Mouse (Mus musculus) thymus, postnatal 0 days (tissue): ENCODE results near the gene Phf12. TPM values are rescaled to one million over a fixed set of nuclear protein-coding genes. Genes with fewer than 3 reads are reported as not detected.
A peak's percentile ranks its signal among the peaks of the same experiment; 100 is the strongest.

Experiments
- DNase-seq: peaks from one replicate; pipeline ENCODE4 v3.0.0-alpha.2; 2015; ENCODE audit warnings: low spot score
- microRNA counts: library from miRNA; unstranded; fragments of <30 nt; microRNA quantifications from one replicate; lab custom pipeline; 2015
- microRNA-seq: library from miRNA; unstranded; fragments of <30 nt; microRNA quantifications from one replicate; pipeline ENCODE4, GENCODE M21; 2016; ENCODE audit warnings: borderline number of aligned reads
- polyA plus RNA-seq: library from polyadenylated mRNA; unstranded; fragments of >200 nt; fragmentation: Nextera tagmentation; extraction: Ambion mirVana; gene quantifications from 2 replicates; pipeline ENCODE4 v1.2.1, GENCODE M21; 2015

Phf12 gene
- polyA plus RNA-seq, 1 experiment from 2014 or later: 18.4 TPM

DNA sequence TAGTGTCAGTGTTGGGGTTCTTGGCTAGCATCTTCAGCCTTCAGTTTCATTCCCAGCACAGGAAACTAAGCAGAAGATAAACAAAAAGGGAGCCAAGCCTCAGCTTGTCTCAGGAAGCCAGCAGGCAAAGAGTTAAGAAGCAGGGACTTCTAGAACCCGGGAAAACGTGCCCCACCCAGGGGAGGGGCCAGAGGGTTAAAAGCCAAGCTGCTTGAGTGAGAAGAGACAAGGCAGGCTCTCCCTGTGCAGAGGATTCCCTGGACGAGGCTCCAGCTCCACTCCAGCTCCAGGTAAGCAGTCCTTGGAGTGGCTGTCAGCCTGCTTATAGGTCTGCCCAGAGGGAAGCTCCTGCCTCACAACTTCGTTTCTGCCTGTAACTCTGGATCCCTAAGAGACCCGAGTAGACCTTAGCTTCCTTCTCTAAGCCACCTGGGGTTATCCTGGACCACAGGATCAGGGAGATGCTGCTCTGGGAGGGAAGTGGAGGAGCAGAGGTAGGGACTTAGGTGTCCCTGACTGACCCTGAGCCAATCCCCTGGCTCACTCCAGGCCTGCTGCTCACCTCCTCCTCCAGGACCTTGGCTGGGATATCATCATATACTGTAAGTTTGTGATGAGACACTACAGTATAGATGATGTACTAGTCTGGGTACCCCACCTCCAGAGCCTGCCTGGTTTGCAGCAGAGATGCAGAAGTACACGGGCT is 90.0 kb downstream of the Phf12 start:
- DNase-seq: no peak

DNA sequence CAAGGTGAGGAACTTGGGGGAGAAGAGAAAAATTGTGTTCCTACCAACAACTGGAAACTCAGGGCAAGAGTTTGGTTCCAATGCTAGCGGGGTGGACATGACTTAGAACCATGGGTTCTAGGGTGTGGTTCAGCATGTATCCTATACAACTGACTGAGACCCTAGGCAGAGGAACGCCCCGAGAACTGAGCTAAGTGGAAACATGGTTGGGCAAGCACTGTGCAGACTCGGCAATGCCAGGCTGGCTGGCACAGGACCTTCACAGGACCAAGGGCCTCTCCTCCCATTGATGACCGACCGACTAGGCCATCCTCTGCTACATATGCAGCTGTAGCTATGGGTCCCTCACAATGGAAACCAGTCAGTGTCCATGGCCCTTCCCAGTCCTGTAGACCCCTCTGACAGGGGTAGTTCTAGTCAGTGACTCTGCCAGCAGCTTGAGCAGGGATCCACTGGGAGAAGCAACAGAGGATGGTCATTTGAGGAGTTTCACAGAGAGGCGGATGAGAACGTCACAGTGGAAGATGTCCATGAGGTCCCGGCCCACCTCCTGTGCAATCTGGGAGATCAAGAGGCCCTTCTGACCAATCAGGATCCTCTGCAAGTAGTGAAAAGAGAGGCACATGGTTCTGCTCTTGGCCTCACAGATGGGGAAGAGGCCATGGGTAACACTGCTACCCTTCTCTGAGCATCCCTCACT is 91.2 kb downstream of the Phf12 start:
- no peak for DNase-seq

DNA sequence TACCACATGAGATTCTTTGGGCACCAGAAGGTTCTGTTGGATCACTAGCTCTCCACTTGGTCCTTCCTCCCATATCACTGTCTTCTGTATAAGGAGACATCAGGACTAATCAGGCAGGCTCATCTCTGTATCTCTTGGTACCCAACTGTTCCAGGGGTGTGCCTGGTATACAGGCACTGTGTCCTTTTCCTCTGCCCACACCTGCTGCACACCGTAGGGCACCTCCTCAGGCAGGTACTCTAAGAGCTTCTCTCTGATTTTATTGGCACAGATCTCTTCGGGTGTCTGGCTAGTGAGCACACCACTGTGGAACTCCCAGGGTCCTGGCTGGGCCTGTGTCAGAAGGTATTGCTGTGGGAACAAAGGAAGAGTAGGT is 91.7 kb downstream of the Phf12 start:
- DNase-seq: no peak

DNA sequence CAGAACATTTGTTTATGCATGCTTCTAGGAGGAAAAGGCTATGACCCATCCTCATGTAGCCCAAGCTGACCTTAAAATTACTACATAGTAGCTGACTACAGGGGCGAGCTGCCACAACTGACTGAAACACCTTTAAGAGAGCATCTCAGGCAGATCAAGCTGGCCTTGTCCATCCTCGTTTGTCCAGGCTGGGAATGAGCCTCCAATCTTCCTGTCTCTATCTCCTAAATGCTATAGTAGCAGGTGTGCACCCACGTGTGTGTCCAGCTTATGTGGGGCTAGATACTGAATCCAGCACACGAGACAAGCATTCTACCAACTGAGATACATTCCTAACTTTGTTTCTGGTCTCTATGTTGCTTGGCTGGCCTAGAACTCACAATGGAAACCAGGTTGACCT is 92.1 kb downstream of the Phf12 start:
- no peak for DNase-seq

MicroRNA genes within 50 kb of the gene (microRNA counts, 519-probe panel; counts per million panel counts)
- microRNA mmu-miR-144 (lab: Ali Mortazavi, UCI) (5,035 counts per million, percentile 84 among the panel's probes with 10 or more counts), microRNA mmu-miR-451 (lab: Ali Mortazavi, UCI) (5,022 counts per million, percentile 84 among the panel's probes with 10 or more counts)

Small RNAs within 50 kb of the gene (microRNA-seq; reads per million reads assigned to microRNA genes)
- gene Mir144: 99.1 reads per million, percentile 45 among the genes with 10 or more reads in this experiment
- gene Mir451a: not detected
- not detected for gene Mir451b

Other genes starting within 250 kb of the Phf12 start
- gene Myo18a, start 219.5 kb upstream of the Phf12 start, polyA plus RNA-seq: 25.5 and 27.5 TPM in 2 replicates
- gene Gm10277, start 195.0 kb upstream of the Phf12 start, polyA plus RNA-seq: 0.39 and 1.1 TPM in 2 replicates
- 2.8 TPM in 2 replicates for gene Pipox, start 88.7 kb upstream of the Phf12 start, polyA plus RNA-seq
- gene Sez6, start 52.0 kb upstream of the Phf12 start, polyA plus RNA-seq: 0.26 TPM in 2 replicates
- gene Dhrs13, start 49.5 kb downstream of the Phf12 start, polyA plus RNA-seq: 10.2 TPM in 2 replicates
- gene Flot2, start 55.2 kb downstream of the Phf12 start, polyA plus RNA-seq: 50.3 and 55.3 TPM in 2 replicates
- 22.4 and 24.5 TPM in 2 replicates for gene Eral1, start 97.6 kb downstream of the Phf12 start, polyA plus RNA-seq
- 6.1 and 6.6 TPM in 2 replicates for gene Fam222b, start 111.9 kb downstream of the Phf12 start, polyA plus RNA-seq
- gene Traf4, start 182.8 kb downstream of the Phf12 start, polyA plus RNA-seq: 57.5 and 58.6 TPM in 2 replicates
- gene Nek8, start 193.9 kb downstream of the Phf12 start, polyA plus RNA-seq: 14.1 and 14.5 TPM in 2 replicates
- gene Tlcd1, start 194.0 kb downstream of the Phf12 start, polyA plus RNA-seq: 12.2 and 13.5 TPM in 2 replicates
- gene Rpl23a, start 200.8 kb downstream of the Phf12 start, polyA plus RNA-seq: 1,919 and 1,995 TPM in 2 replicates
- gene Rab34, start 205.7 kb downstream of the Phf12 start, polyA plus RNA-seq: 26.4 and 29.6 TPM in 2 replicates
- 0.49 and 0.84 TPM in 2 replicates for gene Proca1, start 210.6 kb downstream of the Phf12 start, polyA plus RNA-seq